Mouse (Mus musculus) olfactory bulb, adult 2 months (tissue): ENCODE data around the gene Thap7. TPM values are rescaled to one million over a fixed set of nuclear protein-coding genes. Genes with fewer than 3 reads are reported as not detected.
"Not testable (repeated sequence)": the region's sequence is repeated elsewhere in the genome, so short reads cannot be mapped to it uniquely, and the experiment has no call there.

Experiments
- H3K27ac ChIP-seq: fragments of 200-500 bp; 2 replicates; pipeline ENCODE4 v1.5.1; 2012; ENCODE audit warnings: low read depth, low read length; ENCODE audit not compliant: insufficient read depth
- H3K4me1 ChIP-seq: fragments of 200-500 bp; 2 replicates; pipeline ENCODE4 v1.6.1; 2012; ENCODE audit warnings: low read length; ENCODE audit not compliant: control insufficient read depth, insufficient read depth
- H3K4me3 ChIP-seq: fragments of 200-500 bp; 2 replicates; pipeline ENCODE4 v1.5.1; 2012; ENCODE audit warnings: mild to moderate bottlenecking, low read depth, low read length, moderate library complexity; ENCODE audit not compliant: insufficient read depth
- CTCF ChIP-seq: fragments of 200-500 bp; IDR thresholded peaks from 2 replicates; pipeline ENCODE4 v1.5.1; 2012; ENCODE audit warnings: low read depth, mild to moderate bottlenecking, low read length, moderate library complexity; ENCODE audit not compliant: insufficient read depth
- POLR2A ChIP-seq: fragments of 200-500 bp; IDR thresholded peaks from 2 replicates; pipeline ENCODE4 v1.6.1; 2012; ENCODE audit warnings: mild to moderate bottlenecking, low read depth, low read length, moderate library complexity; ENCODE audit not compliant: insufficient read depth
- WGBS: fragments of 180-500 bp; shearing (Covaris S2); methylation state at CpG from one replicate; pipeline ENCODE4 v1.1.7; 2018; 5-methylcytosine and 5-hydroxymethylcytosine counted together
- polyA plus RNA-seq: library from polyadenylated mRNA; stranded (reverse); fragments of >200 nt; gene quantifications from 2 replicates; pipeline ENCODE4 v1.2.4, GENCODE M21; 2012; ENCODE audit warnings: low replicate concordance; ENCODE audit not compliant: missing spikeins, insufficient read depth, insufficient read length

Gene Thap7
- polyA plus RNA-seq, 1 experiment, result not detected

DNA sequence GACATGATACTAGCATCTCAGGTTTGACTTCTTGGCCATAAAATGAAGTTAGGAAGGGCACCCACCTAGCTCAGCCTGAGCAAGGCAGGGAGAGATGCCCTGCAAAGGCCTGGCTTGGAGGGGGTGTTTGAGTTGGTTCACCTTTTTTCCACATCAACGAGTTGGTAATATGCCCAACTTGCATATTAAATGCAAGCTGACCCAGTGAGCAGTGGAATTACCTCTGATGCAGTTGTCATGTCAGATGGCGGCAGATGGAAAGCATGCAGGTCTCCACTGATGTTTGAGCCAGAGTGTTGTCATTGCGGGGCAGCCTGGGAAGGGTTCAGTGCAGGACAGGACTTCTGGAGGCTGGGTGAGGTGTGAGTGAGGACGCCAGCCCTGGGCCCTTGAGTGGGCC lies 19.5 kb downstream of the Thap7 start:
- Histone ChIP-seq H3K27ac (no peak overlapping the region), H3K4me1 (peaks cover 8% of the 10 kb centered on the region), H3K4me3 (no peak overlapping the region)
- TF ChIP-seq POLR2A (no peak), CTCF (no peak)
- WGBS, result 95% methylated on average over 4 of the region's 4 CpGs

DNA sequence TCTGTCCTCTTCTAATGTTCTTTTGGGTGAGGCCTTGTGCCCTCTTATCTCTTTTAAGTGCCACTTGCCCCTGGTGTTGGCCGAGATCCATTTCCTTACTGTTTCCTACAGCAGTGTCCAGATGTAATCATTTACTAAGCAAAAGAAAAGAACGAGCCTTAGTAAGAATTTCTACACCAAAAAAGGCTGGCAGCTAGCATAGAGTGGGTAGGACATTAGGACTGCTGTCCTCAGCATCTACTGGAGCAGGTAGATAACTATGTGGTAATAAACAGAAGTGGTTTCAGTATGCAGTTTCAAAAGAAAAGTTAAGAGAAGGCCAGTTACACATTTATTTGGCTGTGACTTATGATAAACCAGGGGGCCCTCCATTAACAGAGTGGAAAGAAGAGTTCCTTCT lies 20.2 kb downstream of the Thap7 start:
- no peak overlapping the region for H3K27ac ChIP-seq
- TF ChIP-seq POLR2A, result no peak
- no peak for TF ChIP-seq CTCF
- no peak overlapping the region for H3K4me3 ChIP-seq
- peaks cover 8% of the 10 kb centered on the region for H3K4me1 ChIP-seq
- WGBS, result 80% methylated on average over 2 of the region's 2 CpGs

DNA sequence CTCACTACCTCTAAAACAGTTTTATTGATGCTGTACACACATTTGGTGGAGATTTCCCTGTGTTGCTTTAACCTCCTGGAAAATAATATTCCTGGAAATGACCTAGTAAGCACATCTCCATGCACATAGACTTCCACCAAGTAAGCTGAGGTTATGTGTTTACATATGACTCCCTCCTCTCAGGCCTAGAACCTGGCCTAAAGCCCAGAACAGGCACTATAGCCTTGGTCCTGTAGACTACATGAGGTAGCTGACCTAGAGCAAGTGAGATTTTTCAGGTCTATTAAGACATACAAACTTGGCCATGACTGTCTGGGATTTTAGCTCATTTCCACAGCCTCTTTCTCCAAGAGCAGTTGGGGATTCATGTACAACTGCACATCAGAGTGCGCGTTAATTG lies 20.8 kb downstream of the Thap7 start:
- H3K4me3 ChIP-seq, result no peak overlapping the region
- peaks cover 8% of the 10 kb centered on the region for H3K4me1 ChIP-seq
- no peak overlapping the region for H3K27ac ChIP-seq
- WGBS, result 98% methylated on average over 2 of the region's 2 CpGs
- TF ChIP-seq POLR2A (no peak), CTCF (no peak)

DNA sequence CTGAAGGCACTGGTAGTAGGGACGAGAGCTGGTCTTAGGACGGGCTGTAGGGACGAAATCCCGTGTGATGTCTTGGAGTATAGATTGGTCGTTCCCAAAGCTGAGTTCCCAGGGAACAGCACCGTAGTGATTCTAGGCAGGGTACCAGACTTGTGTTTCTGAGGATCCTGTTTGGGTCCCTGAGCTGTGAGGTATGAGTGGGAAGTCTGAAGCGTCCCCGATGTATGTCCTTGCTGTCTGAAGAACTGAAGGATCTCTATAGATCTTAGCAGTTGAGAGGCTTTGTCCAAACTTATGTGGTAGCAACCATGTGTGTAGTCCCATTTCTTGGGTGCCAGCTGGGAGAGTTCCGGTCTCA lies 21.7 kb downstream of the Thap7 start:
- Histone ChIP-seq H3K27ac (peak overlapping the region; percentile 84; the same call in 1 of the 2 replicates), H3K4me3 (peak overlapping the region; percentile 83), H3K4me1 (peaks cover 8% of the 10 kb centered on the region)
- 2% methylated on average over 9 of the region's 9 CpGs for WGBS
- TF ChIP-seq POLR2A (no peak), CTCF (no peak)

DNA sequence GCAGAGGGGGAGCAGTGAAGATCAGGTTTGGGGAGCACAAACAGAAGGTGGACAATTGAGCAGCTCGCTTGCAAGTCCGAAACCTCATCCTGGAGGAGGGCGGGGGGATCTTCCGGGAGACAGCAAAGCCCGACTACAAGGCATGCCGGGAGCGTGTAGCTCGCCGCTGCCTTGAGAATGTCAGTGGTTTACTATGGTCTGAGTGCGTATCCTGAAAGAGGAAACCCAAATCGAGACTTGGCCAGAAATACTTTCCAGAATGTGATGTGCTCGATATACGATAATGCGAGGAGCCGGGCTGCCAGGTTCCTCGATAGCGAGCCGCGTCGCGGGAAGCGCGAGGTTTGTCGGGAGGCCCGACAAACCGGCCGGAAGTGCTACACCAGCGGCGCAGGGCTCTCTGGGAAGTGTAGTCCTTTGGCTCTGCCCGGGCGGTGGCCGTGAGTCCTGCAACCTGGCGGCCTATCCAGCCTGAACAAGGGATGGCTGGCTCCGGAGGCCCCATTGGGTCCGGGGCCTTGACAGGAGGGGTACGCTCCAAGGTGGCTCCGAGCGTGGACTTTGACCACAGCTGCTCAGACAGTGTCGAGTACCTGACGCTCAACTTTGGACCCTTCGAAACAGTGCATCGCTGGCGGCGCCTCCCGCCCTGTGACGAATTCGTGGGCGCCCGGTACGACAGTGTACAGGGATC lies 22.2 kb downstream of the Thap7 start, which contains the start of gene Lztr1:
TSS of gene Lztr1 (plus strand) at position 143 of the 694 bp plus-strand sequence.
- Histone ChIP-seq H3K27ac (peak within 1 kb of the TSS; percentile 84), H3K4me1 (peaks cover 8% of the 10 kb centered on the region), H3K4me3 (peak within 1 kb of the TSS; percentile 83)
- WGBS, result under 1% methylated on average over 50 of the region's 50 CpGs
- TF ChIP-seq POLR2A, result peak; percentile 82
- TF ChIP-seq CTCF, result no peak

DNA sequence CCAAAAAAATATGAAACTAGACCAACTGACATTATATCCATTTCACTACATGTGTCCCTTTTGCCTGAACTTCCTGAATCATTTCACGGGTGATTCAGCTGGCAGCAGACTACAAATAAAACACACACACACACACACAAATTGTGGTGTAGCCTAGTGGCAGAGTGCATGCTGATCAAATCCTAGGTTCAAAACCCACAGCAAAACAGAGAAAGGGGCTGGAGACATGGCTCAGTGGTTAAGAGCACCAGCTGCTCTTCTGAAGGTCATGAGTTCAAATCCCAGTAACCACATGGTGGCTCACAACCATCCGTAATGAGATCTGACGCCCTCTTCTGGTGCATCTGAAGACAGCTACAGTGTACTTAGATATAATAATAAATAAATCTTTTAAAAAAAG lies 22.9 kb downstream of the Thap7 start:
- 12% methylated on average over 3 of the region's 3 CpGs for WGBS
- not testable (repeated sequence) for H3K4me1 ChIP-seq
- H3K4me3 ChIP-seq, result peak overlapping the region; percentile 83
- H3K27ac ChIP-seq, result peak overlapping the region; percentile 84; the same call in 1 of the 2 replicates

DNA sequence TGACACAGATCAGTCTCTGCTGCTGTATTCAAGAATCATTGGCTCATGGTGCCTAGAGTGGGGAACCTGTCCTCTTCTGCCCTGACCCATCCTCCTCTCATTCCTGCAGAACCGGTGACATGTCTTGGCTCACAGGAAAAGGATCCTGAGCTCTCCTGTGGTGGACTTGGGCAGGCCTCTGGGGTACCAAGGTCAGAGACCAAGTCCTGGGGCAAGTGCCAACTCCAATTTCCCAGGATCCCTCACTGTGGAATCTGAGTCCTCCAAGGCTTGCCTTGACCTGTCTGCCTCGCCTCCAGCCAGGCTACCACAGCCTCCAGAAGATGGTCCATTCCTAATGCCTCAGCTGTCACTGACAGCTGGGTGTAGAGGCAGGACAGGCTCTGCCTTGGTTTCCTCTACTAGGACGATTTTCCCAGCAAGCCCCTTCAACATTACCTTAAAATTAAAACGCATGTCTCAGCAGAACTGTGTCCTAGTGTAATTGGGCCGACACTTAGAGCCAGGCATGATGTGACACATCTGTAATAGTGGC lies 23.9 kb downstream of the Thap7 start:
- WGBS, result 81% methylated on average over 5 of the region's 5 CpGs

DNA sequence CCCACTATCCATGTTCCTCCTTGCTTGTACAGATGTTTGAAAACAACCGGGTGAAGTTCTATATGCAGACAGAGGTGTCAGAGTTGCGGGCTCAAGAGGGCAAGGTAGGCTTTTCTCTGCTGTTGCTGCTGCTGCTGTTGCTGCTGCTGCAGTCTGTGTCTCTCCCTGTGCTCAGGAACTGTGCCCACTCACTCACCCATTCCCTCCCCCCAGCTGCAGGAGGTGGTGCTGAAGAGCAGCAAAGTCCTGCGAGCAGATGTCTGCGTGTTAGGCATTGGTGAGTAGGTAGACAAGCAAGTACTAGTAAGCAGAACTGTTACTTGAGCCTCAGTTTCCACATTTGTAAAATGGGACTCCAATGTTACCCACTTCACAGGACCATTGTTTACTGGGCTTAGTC lies 28.3 kb downstream of the Thap7 start:
- 64% methylated on average over 4 of the region's 4 CpGs for WGBS
- Histone ChIP-seq H3K4me1 (peaks cover 18% of the 10 kb centered on the region), H3K27ac (no peak overlapping the region), H3K4me3 (no peak overlapping the region)
- TF ChIP-seq POLR2A (no peak), CTCF (no peak)

More for the DNA sequence above, 23.9 kb downstream of the Thap7 start:
- peaks cover 14% of the 10 kb centered on the region for H3K4me1 ChIP-seq
- H3K27ac ChIP-seq, result no peak overlapping the region
- no peak for TF ChIP-seq CTCF
- TF ChIP-seq POLR2A, result no peak
- no peak overlapping the region for H3K4me3 ChIP-seq

DNA sequence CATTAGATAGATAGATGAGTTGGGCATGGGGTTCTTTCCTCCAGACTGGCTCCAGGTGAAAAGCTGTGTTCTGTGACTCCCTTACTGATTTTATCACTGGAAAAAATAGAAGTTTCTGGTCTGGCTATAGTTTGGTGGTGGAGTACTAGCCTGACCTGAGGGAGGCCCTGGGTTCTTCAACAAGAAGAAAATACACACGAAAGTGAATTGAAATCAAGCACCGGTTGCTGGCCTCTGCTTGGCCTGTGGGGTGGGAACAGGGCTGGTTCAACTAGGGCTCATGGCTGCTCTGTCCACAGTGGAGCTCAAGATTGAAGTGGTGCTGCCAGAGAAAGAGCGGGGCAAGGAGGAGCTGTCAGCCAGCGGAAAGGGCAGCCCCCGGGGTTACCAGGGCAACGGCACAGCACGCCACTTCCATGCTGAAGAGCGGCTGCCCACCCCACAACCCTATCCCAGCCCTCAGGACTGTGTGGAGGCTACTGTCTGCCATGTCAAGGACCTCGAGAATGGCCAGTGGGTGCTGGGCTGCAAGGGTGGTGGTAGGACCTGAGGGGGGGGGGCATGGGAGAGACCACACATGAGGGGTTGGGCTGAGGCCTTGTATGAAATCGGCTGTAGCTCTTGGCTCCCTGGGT lies 31.6 kb downstream of the Thap7 start:
- WGBS, result 29% methylated on average over 10 of the region's 10 CpGs
- peaks cover 29% of the 10 kb centered on the region for H3K4me1 ChIP-seq
- TF ChIP-seq CTCF (no peak), POLR2A (no peak)
- H3K27ac ChIP-seq, result no peak overlapping the region
- no peak overlapping the region for H3K4me3 ChIP-seq
